Mouse (Mus musculus): ENCODE measurements at regions not wholly inside any gene's neighbourhood (a gene's known extent, or its start where the extent isn't known, plus 50 kb on each side); places are given as distances from the start of the nearest gene placed in this dataset.

DNA sequence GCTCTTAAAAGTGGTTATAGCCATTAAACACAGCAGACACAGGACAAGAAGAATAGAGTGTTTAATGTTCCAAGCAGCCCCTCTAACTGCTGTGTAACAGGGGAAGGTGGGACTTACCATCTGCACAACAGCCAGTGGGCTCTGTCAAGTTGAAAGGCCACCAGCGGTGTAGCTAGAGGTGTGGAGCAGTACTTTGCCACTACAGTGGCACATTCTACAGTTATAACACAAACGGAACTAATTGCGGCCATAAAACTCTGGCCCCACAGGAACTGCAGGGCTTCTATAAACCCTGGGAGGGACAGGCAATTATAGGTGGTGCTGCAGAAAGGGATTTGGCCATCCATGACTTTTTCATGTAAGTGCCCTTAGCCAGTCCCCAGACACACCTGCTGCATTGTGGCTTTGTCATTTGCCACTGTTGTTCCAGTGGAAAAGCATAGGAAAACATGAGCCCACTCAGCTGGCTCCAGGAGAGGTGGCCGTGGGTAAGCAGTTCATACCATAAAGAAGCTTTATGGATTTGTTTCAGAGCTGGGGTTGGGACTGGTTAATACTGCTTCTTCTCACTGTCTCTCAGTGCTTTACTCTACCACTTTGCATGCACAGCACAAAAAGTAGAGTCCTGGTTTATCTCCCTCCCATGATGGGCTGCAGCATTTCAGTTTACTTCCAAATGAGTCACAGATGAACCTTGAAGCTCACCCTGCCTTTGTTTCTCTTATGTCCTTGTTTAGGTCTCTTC is 199.8 kb upstream of the Ankrd50 start:
- TF ChIP-seq CTCF (IDR thresholded peaks at IDR 0.05; ENCODE audit: low read depth) (no peak), EP300 (IDR thresholded peaks at IDR 0.05; ENCODE audit: low read depth) (no peak)
